Mouse (Mus musculus) ES-E14 (cell line): ENCODE results near the gene Phf21a. TPM values are rescaled to one million over a fixed set of nuclear protein-coding genes. Genes with fewer than 3 reads are reported as not detected.

Experiments
- DNase-seq: peaks from one replicate; pipeline ENCODE4 v3.0.0-alpha.2; 2013; ENCODE audit warnings: low read depth, low spot score
- H3K27ac ChIP-seq: 2 replicates; pipeline ENCODE4 v1.5.1; 2012; ENCODE audit warnings: low read depth, mild to moderate bottlenecking, low read length, moderate library complexity, mixed read lengths; ENCODE audit not compliant: poor library complexity, insufficient read depth, severe bottlenecking
- H3K36me3 ChIP-seq: 2 replicates; pipeline ENCODE4 v1.6.1; 2012; ENCODE audit warnings: mild to moderate bottlenecking, low read length, moderate library complexity, mixed read lengths; ENCODE audit not compliant: control insufficient read depth, poor library complexity, insufficient read depth, severe bottlenecking
- H3K4me1 ChIP-seq, 2 experiments: fragments of 150-350 bp in 1 of 2; sonication (generic) in 1 of 2; 2 replicates each; pipeline ENCODE4 v1.6.1; 2012; ENCODE audit warnings: low read length in 2 of 2, mild to moderate bottlenecking in 1 of 2, mixed read lengths in 1 of 2; ENCODE audit not compliant: control insufficient read depth in 2 of 2, insufficient read depth in 2 of 2, poor library complexity in 1 of 2
- H3K4me3 ChIP-seq, 2 experiments: fragments of 150-350 bp in 1 of 2; sonication (generic) in 1 of 2; 2 replicates each; pipeline ENCODE4 v1.5.1; 2012; ENCODE audit warnings: low read length in 2 of 2, low read depth in 1 of 2, mild to moderate bottlenecking in 1 of 2, mixed read lengths in 1 of 2; ENCODE audit not compliant: insufficient read depth in 1 of 2, poor library complexity in 1 of 2, severe bottlenecking in 1 of 2
- H3K9ac ChIP-seq: 2 replicates; pipeline ENCODE4 v1.6.1; 2012; ENCODE audit warnings: low read depth, mild to moderate bottlenecking, low read length, mixed read lengths; ENCODE audit not compliant: poor library complexity, insufficient read depth, severe bottlenecking
- H3K9me3 ChIP-seq: fragments of 150-350 bp; sonication (generic); 2 replicates; pipeline ENCODE4 v1.6.1; 2012; ENCODE audit warnings: low read depth, mild to moderate bottlenecking, low read length; ENCODE audit not compliant: control insufficient read depth, insufficient read depth
- CHD2 ChIP-seq: IDR thresholded peaks from 2 replicates; pipeline ENCODE4 v1.6.1; 2014; ENCODE audit warnings: mild to moderate bottlenecking, low read depth, low read length, inconsistent platforms
- HCFC1 ChIP-seq: IDR thresholded peaks from 2 replicates; pipeline ENCODE4 v1.6.1; 2012; ENCODE audit warnings: low read length, inconsistent platforms, borderline replicate concordance; ENCODE audit not compliant: insufficient read depth
- MAFK ChIP-seq: IDR thresholded peaks from 2 replicates; pipeline ENCODE4 v1.6.1; 2014; ENCODE audit warnings: mild to moderate bottlenecking, low read depth, low read length, inconsistent platforms; ENCODE audit not compliant: insufficient read depth
- ZC3H11A ChIP-seq: IDR thresholded peaks from 2 replicates; pipeline ENCODE4 v1.6.1; 2012; ENCODE audit warnings: low read depth, mild to moderate bottlenecking, inconsistent platforms, low read length, borderline replicate concordance
- ZNF384 ChIP-seq: IDR thresholded peaks from 2 replicates; pipeline ENCODE4 v1.6.1; 2012; ENCODE audit warnings: low read depth, low read length, inconsistent platforms
- in situ Hi-C, 2 experiments: fragments of 600-800 bp; cut with MboI; formaldehyde crosslinking; loops; one replicate each; pipeline ENCODE4 v1.15.1; 2025; ENCODE audit warnings: low sequenced_read_pairs in 2 of 2, inconsistent platforms in 1 of 2; ENCODE audit not compliant: unreplicated experiment in 2 of 2
- total RNA-seq: library from RNA; depleted of rRNA; stranded (reverse); fragments of 300-350 nt; gene quantifications from 2 replicates; pipeline ENCODE4 v1.2.3, GENCODE M21; 2012

Phf21a gene
- total RNA-seq, 1 experiment, result 23.5 TPM

- in situ Hi-C loops, result no loop called here
- Histone ChIP-seq H3K9ac (no peak overlapping the region), H3K9me3 (no peaks in the 10 kb centered on the region), H3K36me3 (peaks cover 31% of the 10 kb centered on the region; the same call in 1 of the 2 replicates), H3K4me3 (no peak overlapping the region), H3K4me1 (peaks cover 4 to 5% of the 10 kb centered on the region in 2 experiments; a peak in 2 of 4 replicates), H3K27ac (no peak overlapping the region)
- TF ChIP-seq CHD2 (no peak), HCFC1 (no peak), ZNF384 (no peak), MAFK (no peak), ZC3H11A (no peak)
- DNase-seq, result no peak
Observed at GRCm38 (mm10) chr2:92361795-92362194, 268.9 kb downstream of the Phf21a start.

GRCm38 (mm10) chr2:92362571-92363228, 269.8 kb downstream of the Phf21a start:
- in situ Hi-C loops, result no loop called here
- Histone ChIP-seq H3K9ac (no peak overlapping the region), H3K4me1 (peaks cover 5 to 13% of the 10 kb centered on the region in 2 experiments; a peak in 3 of 4 replicates), H3K9me3 (no peaks in the 10 kb centered on the region), H3K27ac (no peak overlapping the region), H3K4me3 (no peak overlapping the region), H3K36me3 (peaks cover 28% of the 10 kb centered on the region; the same call in 1 of the 2 replicates)
- no peak for DNase-seq
- no peak for TF ChIP-seq HCFC1
- no peak for TF ChIP-seq ZNF384
- TF ChIP-seq MAFK, result no peak
- no peak for TF ChIP-seq CHD2
- TF ChIP-seq ZC3H11A, result no peak

GRCm38 (mm10) chr2:92364086-92364485, 271.2 kb downstream of the Phf21a start:
- H3K4me1 ChIP-seq, result peaks cover 5 to 11% of the 10 kb centered on the region in 2 experiments; a peak in 3 of 4 replicates
- H3K36me3 ChIP-seq, result peaks cover 23% of the 10 kb centered on the region; the same call in 1 of the 2 replicates
- TF ChIP-seq HCFC1 (no peak), ZNF384 (no peak), CHD2 (no peak), ZC3H11A (no peak), MAFK (no peak)
- H3K9ac ChIP-seq, result no peak overlapping the region
- in situ Hi-C loops, result no loop called here
- no peak overlapping the region for H3K4me3 ChIP-seq
- H3K27ac ChIP-seq, result no peak overlapping the region
- no peaks in the 10 kb centered on the region for H3K9me3 ChIP-seq
- no peak for DNase-seq

- H3K4me3 ChIP-seq, result no peak overlapping the region
- no peak overlapping the region for H3K27ac ChIP-seq
- DNase-seq, result no peak
- H3K36me3 ChIP-seq, result peaks cover 22% of the 10 kb centered on the region; the same call in 1 of the 2 replicates
- TF ChIP-seq CHD2 (no peak), ZNF384 (no peak), ZC3H11A (no peak), HCFC1 (no peak), MAFK (no peak)
- in situ Hi-C loops, result no loop called here
- H3K9me3 ChIP-seq, result no peaks in the 10 kb centered on the region
- H3K9ac ChIP-seq, result no peak overlapping the region
- H3K4me1 ChIP-seq, result peaks cover 5 to 15% of the 10 kb centered on the region in 2 experiments; a peak in 3 of 4 replicates
Observed at GRCm38 (mm10) chr2:92365568-92365967, 272.7 kb downstream of the Phf21a start.
